Mouse (Mus musculus) limb, embryonic 15.5 days (tissue): ENCODE measurements around the gene Trim47. TPM values are rescaled to one million over a fixed set of nuclear protein-coding genes. Genes with fewer than 3 reads are reported as not detected.

Experiments
- ATAC-seq: fragments of 200-750 bp; cut with Nextera tagmentation; 2 replicates; pipeline ENCODE4 v1.8.0; 2017; ENCODE audit warnings: low read depth, moderate TSS enrichment; ENCODE audit not compliant: insufficient number of reproducible peaks, low FRiP score, low TSS enrichment
- H3K27ac ChIP-seq: fragments of 300-500 bp; sonication (generic); 2 replicates; pipeline ENCODE4 v1.5.1; 2015; ENCODE audit warnings: moderate library complexity, mild to moderate bottlenecking, inconsistent platforms
- H3K27me3 ChIP-seq: fragments of 300-500 bp; sonication (generic); 2 replicates; pipeline ENCODE4 v1.6.1; 2015; ENCODE audit warnings: inconsistent platforms
- H3K36me3 ChIP-seq: fragments of 300-500 bp; sonication (generic); 2 replicates; pipeline ENCODE4 v1.6.1; 2015; ENCODE audit warnings: inconsistent platforms
- H3K4me1 ChIP-seq: fragments of 300-500 bp; sonication (generic); 2 replicates; pipeline ENCODE4 v1.6.1; 2015; ENCODE audit warnings: inconsistent platforms
- H3K4me2 ChIP-seq: fragments of 300-500 bp; sonication (generic); 2 replicates; pipeline ENCODE4 v1.6.1; 2015; ENCODE audit warnings: mild to moderate bottlenecking, inconsistent platforms
- H3K4me3 ChIP-seq: fragments of 300-500 bp; sonication (generic); 2 replicates; pipeline ENCODE4 v1.5.1; 2015; ENCODE audit warnings: mild to moderate bottlenecking, inconsistent platforms
- H3K9ac ChIP-seq: fragments of 300-500 bp; sonication (generic); 2 replicates; pipeline ENCODE4 v1.6.1; 2015; ENCODE audit warnings: inconsistent platforms
- H3K9me3 ChIP-seq: fragments of 300-500 bp; sonication (generic); 2 replicates; pipeline ENCODE4 v1.6.1; 2016; ENCODE audit warnings: inconsistent platforms
- WGBS: fragments of 180-500 bp; shearing (Covaris S2); methylation state at CpG from one replicate; pipeline ENCODE4 v1.1.7; 2015; 5-methylcytosine and 5-hydroxymethylcytosine counted together
- polyA plus RNA-seq: library from polyadenylated mRNA; unstranded; fragments of >200 nt; fragmentation: Nextera tagmentation; extraction: Ambion mirVana; gene quantifications from 2 replicates; pipeline ENCODE4 v1.2.1, GENCODE M21; 2015

Gene Trim47
- polyA plus RNA-seq, 1 experiment from 2014 or later = 31.2 TPM

DNA sequence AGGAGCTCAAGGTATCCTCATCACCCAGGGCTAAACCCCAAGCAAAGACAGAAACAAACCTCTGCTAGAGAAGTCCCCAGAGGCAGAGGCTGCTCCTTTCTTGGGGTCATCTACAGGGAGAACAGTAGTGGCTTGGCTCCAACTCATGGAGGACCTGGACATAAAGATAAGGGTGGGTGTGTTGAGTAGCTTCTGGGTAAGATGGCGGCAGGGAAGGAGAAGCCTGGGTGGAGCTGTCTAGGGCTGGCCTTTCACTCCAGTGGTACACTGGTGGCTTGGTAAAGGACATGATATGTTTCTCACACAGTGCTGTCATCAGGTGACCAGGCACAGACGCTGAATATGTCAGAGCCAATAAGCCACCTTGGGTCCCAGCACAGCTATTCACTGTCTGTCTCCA is 23.9 kb upstream of the Trim47 start:
- Histone ChIP-seq H3K4me1 (no peaks in the 10 kb centered on the region), H3K4me2 (no peak overlapping the region), H3K36me3 (peaks cover 100% of the 10 kb centered on the region), H3K9me3 (no peaks in the 10 kb centered on the region), H3K9ac (no peak overlapping the region), H3K27me3 (no peaks in the 10 kb centered on the region), H3K4me3 (no peak overlapping the region), H3K27ac (no peak overlapping the region)
- ATAC-seq = no peak
- 95% methylated on average over 2 of the region's 2 CpGs for WGBS

DNA sequence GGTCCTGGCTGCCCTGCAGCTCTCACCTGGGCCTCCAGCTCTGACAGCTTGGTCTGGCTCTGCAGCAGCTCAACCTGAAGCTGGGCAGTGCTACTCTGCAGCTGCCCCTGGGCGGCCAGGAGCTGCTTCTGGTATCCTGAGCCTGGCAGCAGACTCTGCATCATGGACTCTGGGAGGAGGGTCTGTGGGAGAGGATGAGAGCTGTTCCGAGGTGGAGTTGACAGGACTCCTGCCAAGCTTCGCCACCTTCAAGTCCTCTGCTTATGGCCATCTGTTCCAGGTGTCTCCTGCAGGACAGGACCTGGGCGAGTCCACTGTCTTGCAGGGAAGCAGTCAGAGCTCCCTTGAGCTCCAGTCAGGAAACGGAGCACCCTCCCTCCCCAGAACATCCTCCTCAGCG is 22.3 kb upstream of the Trim47 start:
- Histone ChIP-seq H3K27me3 (no peaks in the 10 kb centered on the region), H3K36me3 (peaks cover 100% of the 10 kb centered on the region), H3K4me3 (no peak overlapping the region), H3K4me2 (no peak overlapping the region), H3K4me1 (no peaks in the 10 kb centered on the region), H3K27ac (no peak overlapping the region), H3K9me3 (no peaks in the 10 kb centered on the region), H3K9ac (no peak overlapping the region)
- ATAC-seq = no peak
- WGBS = 76% methylated on average over 6 of the region's 6 CpGs

DNA sequence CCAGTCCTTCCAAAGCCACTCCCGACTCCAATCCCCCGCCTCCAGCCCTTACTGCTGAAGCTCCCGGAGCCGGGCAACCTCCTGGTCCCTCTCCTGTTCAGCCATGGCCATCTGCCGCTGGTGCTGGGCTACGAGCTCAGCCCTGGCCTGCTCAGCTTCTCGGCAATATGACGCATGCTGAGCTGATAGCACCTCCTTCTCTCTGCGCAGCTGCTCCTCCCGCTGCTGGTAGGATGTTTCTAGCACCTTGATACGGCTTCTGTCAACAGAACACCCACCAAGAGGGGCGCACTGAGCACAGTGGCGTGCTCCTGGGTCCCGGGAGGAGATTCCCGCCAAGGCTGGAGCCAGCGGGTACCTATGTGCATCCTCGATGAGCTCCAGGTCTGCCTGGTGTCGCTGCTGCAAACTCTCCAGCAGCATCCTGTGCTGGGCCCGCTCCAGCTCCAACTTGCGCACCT is 21.8 kb upstream of the Trim47 start:
- Histone ChIP-seq H3K9ac (no peak overlapping the region), H3K4me3 (no peak overlapping the region)
- 59% methylated on average over 20 of the region's 20 CpGs for WGBS

DNA sequence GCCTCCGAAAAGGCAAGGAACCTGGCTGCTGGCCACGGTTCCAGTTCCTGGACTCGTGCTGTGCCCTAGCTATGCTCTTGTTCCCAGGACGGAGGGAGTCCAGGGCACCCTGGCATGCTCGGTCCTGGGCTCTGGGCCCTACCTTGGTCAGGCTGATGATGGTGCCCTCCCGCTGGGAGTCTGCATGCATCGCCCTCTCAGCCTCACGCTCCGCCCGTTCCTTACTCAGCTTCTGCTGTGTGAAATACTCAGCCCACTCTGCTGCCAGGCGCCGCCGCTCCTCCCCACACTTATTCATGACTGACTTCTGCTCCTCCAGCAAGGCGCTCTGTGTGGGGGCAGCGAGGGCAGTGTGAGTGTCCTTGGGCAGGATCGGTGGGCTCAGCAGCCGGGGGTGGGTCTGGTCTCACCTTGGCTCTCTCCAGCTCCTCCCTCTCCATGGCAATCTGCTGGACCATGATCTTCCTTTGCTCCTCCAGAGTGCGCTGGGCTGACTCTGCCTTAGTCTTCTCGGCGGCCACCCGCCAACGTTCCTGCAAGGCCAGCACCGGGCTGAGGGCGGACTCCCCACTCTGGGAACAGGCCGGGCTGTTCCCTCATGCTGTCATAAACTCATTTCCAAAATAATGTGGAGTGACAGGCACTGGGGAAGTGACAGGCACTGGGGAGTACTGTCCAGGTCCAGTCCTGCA is 19.4 kb upstream of the Trim47 start:
- Histone ChIP-seq H3K9me3 (no peaks in the 10 kb centered on the region), H3K4me3 (no peak overlapping the region), H3K27ac (peak overlapping the region; percentile 38; the same call in 1 of the 2 replicates), H3K27me3 (no peaks in the 10 kb centered on the region), H3K9ac (no peak overlapping the region), H3K4me2 (no peak overlapping the region), H3K4me1 (no peaks in the 10 kb centered on the region), H3K36me3 (peaks cover 98% of the 10 kb centered on the region)
- no peak for ATAC-seq
- 79% methylated on average over 25 of the region's 25 CpGs for whole genome bisulfite sequencing

More for the DNA sequence above, 21.8 kb upstream of the Trim47 start:
- no peak overlapping the region for H3K4me2 ChIP-seq
- ATAC-seq = no peak
- H3K36me3 ChIP-seq = peaks cover 100% of the 10 kb centered on the region
- no peak overlapping the region for H3K27ac ChIP-seq
- no peaks in the 10 kb centered on the region for H3K27me3 ChIP-seq
- H3K4me1 ChIP-seq = no peaks in the 10 kb centered on the region
- H3K9me3 ChIP-seq = no peaks in the 10 kb centered on the region

GRCm38 (mm10) chr11:116145481-116146293 is 18.7 kb upstream of the Trim47 start:
- Histone ChIP-seq H3K27ac (peak overlapping the region; percentile 38; the same call in 1 of the 2 replicates), H3K4me2 (no peak overlapping the region), H3K9ac (no peak overlapping the region), H3K9me3 (no peaks in the 10 kb centered on the region), H3K4me3 (no peak overlapping the region), H3K36me3 (peaks cover 95% of the 10 kb centered on the region), H3K27me3 (no peaks in the 10 kb centered on the region), H3K4me1 (no peaks in the 10 kb centered on the region)
- 55% methylated on average over 18 of the region's 18 CpGs for WGBS
- ATAC-seq = no peak

- Histone ChIP-seq H3K9me3 (no peaks in the 10 kb centered on the region), H3K4me3 (no peak overlapping the region), H3K27ac (no peak overlapping the region), H3K27me3 (no peaks in the 10 kb centered on the region), H3K36me3 (peaks cover 73% of the 10 kb centered on the region), H3K4me2 (no peak overlapping the region), H3K4me1 (0 out of 2 replicates have a peak, but pooled peaks cover 6% of the 10 kb centered on the region), H3K9ac (no peak overlapping the region)
- ATAC-seq = no peak
- WGBS = 88% methylated on average over 3 of the region's 3 CpGs
Measured at GRCm38 (mm10) chr11:116143468-116143867, 16.5 kb upstream of the Trim47 start.

- H3K27ac ChIP-seq = no peak overlapping the region
- H3K9ac ChIP-seq = no peak overlapping the region
- peaks cover 13% of the 10 kb centered on the region; the same call in 1 of the 2 replicates for H3K4me1 ChIP-seq
- 57% methylated on average over 10 of the region's 10 CpGs for WGBS
- no peaks in the 10 kb centered on the region for H3K27me3 ChIP-seq
- no peak overlapping the region for H3K4me2 ChIP-seq
- no peak overlapping the region for H3K4me3 ChIP-seq
- H3K9me3 ChIP-seq = no peaks in the 10 kb centered on the region
- peaks cover 62% of the 10 kb centered on the region for H3K36me3 ChIP-seq
- ATAC-seq = no peak
Measured at GRCm38 (mm10) chr11:116142211-116142991, 15.4 kb upstream of the Trim47 start.

DNA sequence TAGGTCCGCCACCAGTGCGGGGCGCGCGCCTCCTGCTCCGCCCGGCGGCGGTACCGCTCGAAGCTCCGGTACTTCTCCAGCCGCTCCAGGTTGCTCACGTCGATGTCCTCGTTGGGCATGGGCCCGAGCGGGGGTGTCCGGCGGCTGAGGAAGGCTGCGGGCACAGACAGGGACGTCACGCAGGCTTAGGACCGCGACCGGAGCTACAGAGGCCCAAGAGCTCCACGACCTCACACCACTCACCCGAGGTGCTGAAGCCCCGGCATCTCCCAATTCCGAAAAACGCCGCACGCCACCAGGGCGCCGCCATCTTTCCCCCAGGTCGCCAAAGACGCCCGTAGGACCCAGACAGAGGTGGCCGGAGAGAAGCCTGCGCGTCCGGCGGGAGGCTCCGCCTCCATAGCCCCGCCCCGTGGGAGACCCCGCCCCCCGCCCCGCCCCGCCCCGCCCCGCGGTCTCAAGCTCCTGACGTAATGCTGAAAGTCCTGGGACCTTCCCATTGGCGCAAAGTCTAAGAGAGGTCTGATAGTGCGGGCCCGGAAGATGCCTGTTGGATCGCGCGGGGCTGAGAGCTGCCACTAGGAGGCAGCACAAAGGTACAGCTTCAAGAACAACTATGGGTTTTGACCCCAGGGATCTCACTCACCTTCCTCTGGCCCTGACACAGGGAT is 11.6 kb upstream of the Trim47 start, which contains the start of gene Mrpl38:
Mrpl38 (minus strand) TSS at position 401 of the 671 bp plus-strand sequence.
- Histone ChIP-seq H3K4me3 (peak within 1 kb of the TSS; percentile 94), H3K27me3 (no peaks in the 10 kb centered on the region), H3K9me3 (no peaks in the 10 kb centered on the region), H3K36me3 (peaks cover 52% of the 10 kb centered on the region), H3K9ac (peak within 1 kb of the TSS; percentile 71), H3K4me1 (peaks cover 19% of the 10 kb centered on the region; the same call in 1 of the 2 replicates), H3K4me2 (peak within 1 kb of the TSS; percentile 72), H3K27ac (peak within 1 kb of the TSS; percentile 83)
- peak; percentile 93 for ATAC-seq
- WGBS = under 1% methylated on average over 53 of the region's 60 CpGs

DNA sequence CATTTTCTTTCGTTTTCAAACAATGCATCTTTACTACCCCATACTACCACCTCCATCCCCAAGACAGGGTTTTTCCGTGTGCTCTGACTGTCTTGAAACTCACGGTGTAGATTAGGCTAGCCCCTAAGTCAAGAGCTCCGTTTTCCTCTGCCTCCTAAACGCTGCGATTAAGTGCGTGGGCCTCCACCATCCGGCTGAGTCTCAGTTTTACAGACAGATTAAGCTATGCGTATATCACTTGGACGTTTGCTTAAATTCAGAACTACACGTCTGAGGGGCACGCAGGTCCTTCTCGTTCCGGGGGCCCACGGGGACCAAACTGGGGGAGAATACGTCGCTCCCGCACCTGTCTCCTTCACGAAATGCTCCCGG is 11.1 kb upstream of the Trim47 start:
- Histone ChIP-seq H3K4me1 (peaks cover 23% of the 10 kb centered on the region; the same call in 1 of the 2 replicates), H3K36me3 (peaks cover 49% of the 10 kb centered on the region), H3K27ac (peak overlapping the region; percentile 83), H3K4me2 (peak overlapping the region; percentile 72), H3K9ac (peak overlapping the region; percentile 71), H3K4me3 (peak overlapping the region; percentile 94), H3K9me3 (no peaks in the 10 kb centered on the region), H3K27me3 (no peaks in the 10 kb centered on the region)
- under 1% methylated on average over 20 of the region's 20 CpGs for WGBS
- ATAC-seq = no peak

GRCm38 (mm10) chr11:116134171-116134570 is 7.2 kb upstream of the Trim47 start:
- Histone ChIP-seq H3K4me1 (peaks cover 57% of the 10 kb centered on the region), H3K4me3 (no peak overlapping the region), H3K36me3 (peaks cover 43% of the 10 kb centered on the region), H3K4me2 (no peak overlapping the region), H3K27ac (no peak overlapping the region), H3K9me3 (no peaks in the 10 kb centered on the region), H3K27me3 (no peaks in the 10 kb centered on the region), H3K9ac (no peak overlapping the region)
- 81% methylated on average over 10 of the region's 10 CpGs for WGBS
- no peak for ATAC-seq

DNA sequence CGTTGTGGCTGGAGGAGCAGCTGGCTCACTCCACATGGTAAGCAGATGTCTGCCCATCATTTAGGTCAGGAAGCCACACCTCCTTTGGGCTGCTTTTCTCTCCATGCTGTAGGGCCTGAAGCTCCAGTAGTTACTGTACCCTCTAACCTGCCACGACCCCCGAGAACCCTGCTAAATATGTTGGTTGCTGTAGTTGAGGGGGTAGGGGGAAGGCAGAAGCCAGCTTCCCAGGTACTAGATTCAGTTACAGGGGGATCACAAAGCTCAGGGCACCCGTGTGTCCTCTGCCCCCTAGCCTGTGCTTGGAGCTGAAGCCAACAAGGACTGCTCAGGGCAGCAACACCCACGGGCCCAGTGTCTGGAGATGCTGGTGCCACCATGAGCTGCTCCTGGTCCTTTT is 6.5 kb upstream of the Trim47 start:
- ATAC-seq = no peak
- peaks cover 55% of the 10 kb centered on the region for H3K4me1 ChIP-seq
- WGBS = 40% methylated on average over 5 of the region's 5 CpGs
- H3K36me3 ChIP-seq = peaks cover 43% of the 10 kb centered on the region
- H3K4me3 ChIP-seq = no peak overlapping the region
- no peaks in the 10 kb centered on the region for H3K9me3 ChIP-seq
- no peak overlapping the region for H3K4me2 ChIP-seq
- H3K27me3 ChIP-seq = no peaks in the 10 kb centered on the region
- no peak overlapping the region for H3K9ac ChIP-seq
- peak overlapping the region; percentile 38; the same call in 1 of the 2 replicates for H3K27ac ChIP-seq
